Mouse (Mus musculus): ENCODE results near the gene Kcnk6.

Kcnk6 gene

DNA sequence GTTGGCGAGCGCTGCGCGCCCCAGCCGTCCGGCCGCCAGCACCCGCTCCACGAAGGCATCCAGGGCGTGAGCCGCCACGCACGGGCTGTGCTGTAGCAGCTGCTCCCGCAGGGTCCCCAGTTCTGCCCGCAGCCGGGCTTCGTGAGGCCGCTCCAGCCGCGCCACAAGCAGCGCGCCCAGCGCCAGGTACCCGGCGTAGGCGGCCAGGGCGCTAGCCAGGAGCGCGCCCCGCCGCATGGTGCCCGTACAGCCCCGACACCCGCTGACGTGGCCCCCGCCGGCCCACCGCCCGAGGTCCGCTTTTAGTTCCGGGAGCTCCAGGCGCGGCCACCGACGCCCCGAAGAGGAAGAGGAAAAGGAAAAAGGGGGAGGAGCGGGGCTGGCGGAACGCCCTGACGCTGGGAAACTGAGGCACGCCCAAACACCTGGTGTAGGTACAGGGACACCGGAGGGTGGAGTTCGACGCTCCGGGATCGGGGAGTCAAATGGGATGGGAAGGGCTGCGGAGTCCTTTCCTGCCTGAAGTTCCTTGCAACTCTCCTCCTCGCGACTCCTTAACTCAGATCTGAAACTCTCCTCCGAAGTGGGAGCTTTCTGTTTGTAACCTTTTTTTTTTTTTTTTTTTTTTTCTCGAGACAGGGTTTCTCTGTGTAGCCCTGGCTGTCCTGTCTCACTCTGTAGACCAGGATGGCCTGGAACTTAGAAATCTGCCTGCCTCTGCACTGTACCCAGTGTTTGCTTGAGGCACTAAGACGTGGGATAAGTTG lies at the start of gene Kcnk6:
Gene Kcnk6, minus strand, starts transcription at position 269 of the 767 bp plus-strand sequence.
- ATAC-seq (ENCODE audit: low TSS enrichment) = peak; percentile 34; the same call in 1 of the 2 replicates

GRCm38 (mm10) chr7:29281201-29282073 lies 49.1 kb upstream of the Kcnk6 start, which contains the start of gene Spint2:
Spint2 (minus strand) TSS chr7:29281912.
- ATAC-seq (ENCODE audit: low TSS enrichment) = peak; percentile 31; the same call in 1 of the 2 replicates

DNA sequence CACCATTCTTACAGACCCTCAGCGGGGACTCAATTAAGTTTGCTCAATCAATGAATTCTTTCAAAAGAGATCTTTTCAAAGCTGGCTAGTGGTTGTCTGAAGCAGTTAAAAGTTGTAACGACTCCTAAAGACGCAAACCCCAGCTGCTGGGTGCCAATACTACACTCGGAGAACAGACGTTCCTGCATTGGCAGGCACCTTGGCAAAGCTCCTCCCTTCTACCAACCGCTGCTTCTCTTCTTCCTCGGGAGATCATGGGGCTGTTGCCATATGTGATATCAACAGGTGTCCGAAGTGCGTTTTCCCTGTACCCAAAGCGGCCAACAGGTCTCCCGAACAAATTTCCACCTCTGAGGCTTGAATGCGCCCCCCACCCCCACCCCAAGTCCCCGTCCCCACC lies 48.5 kb upstream of the Kcnk6 start:
- no peak for ATAC-seq (ENCODE audit: low TSS enrichment)

GRCm38 (mm10) chr7:29279924-29280323 lies 47.6 kb upstream of the Kcnk6 start:
- ATAC-seq (ENCODE audit: low TSS enrichment) = no peak

DNA sequence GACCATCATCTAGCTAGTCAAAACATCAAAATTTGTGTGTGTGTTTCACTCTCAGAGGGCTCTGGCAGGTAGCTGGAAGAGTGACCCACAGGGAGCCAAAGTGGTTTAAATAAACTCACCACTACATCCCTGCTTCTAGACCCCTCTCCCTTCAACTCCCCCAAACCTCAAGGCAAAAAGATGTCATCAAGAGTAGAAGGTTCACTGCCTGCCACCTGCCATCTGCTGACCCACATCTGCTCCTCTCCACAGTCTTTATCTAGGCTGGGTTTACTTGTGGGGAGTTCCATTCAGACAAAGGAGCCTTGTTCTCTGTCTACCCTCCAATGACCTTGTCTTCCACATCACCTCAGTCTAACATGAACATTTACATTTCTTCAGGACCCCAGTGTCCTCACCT lies 46.9 kb upstream of the Kcnk6 start:
- ATAC-seq (ENCODE audit: low TSS enrichment) = no peak

DNA sequence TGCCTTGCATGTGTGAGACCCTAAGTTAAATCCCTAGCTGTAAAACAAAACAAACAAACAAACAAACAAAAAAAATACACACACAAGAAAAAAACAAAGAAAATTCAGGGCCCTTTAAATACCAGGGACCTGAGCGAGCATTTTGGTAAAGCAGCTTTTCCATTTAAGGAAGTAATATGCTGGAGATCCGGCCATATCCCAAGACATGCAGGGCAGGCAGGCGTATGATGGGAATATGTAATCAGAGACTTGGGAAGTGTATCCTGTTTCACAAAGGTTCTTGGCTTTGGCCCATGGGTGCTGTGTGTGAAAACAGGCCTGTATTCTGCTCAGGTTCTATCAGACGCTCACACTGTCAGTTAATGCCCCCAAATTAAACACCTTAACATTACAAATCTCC lies 45.2 kb upstream of the Kcnk6 start:
- ATAC-seq (ENCODE audit: low TSS enrichment) = no peak

DNA sequence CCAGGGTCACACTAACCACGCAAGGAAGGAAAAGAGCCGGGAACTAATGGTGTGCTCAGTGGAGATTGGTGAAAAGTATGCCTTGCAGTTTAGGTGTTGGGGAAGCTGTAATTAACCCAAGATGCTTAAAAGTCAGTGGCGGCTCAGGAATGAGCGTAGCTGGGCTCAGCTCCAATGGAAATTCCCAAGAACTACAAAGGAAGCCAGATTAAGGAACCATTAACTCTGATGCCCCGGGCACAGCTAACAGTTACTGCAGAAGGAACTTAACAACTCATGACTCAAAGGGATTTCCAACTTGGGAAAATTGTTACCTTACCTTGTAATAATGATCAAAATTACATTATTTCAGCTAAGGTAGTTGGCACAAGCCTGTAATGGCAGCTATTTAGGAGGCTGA lies 44.4 kb upstream of the Kcnk6 start:
- ATAC-seq (ENCODE audit: low TSS enrichment) = no peak

GRCm38 (mm10) chr7:29271687-29272465 lies 39.6 kb upstream of the Kcnk6 start:
- peak; percentile 81 for ATAC-seq (ENCODE audit: low TSS enrichment)

GRCm38 (mm10) chr7:29270445-29270844 lies 38.1 kb upstream of the Kcnk6 start:
- ATAC-seq (ENCODE audit: low TSS enrichment) = no peak

DNA sequence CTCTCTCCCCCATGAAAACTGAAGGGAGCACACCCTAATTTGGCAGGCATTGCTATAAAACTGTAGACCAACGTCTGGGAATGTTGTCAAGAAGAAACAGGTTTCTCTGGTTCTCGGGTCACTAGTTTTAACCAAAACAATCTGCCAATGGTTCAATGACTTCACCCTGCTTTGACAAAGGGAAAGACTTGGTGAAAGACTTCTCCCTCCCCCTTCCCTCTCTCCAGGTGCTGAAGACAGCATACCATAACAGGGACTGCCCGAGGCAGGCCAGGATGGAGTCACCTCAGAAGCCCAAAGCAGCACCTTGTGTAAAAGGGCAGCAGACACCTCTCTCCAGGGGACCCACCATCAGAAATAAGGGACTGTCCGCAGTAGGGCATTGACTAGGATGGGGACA lies 34.6 kb upstream of the Kcnk6 start:
- no peak for ATAC-seq (ENCODE audit: low TSS enrichment)

GRCm38 (mm10) chr7:29265636-29266035 lies 33.3 kb upstream of the Kcnk6 start:
- ATAC-seq (ENCODE audit: low TSS enrichment) = no peak

DNA sequence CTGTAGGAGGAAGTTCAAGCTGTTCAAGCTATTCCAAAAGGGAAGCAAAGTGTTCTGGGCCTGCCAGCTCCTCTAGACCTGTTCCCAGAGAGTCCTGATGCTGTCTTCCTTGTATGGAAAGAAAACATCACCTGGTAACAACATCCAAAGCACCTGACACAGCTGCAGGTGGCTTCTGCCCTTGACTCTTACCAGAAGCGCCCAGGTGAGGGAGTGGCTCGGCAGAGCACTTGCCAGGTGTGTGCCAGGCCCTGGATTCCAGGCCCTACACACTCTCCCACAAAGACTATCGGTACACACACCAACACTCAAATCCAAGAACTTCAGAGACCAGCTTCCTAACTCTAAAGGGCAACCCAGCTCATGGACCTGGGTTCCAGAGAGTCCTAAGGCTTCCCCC lies 31.5 kb upstream of the Kcnk6 start:
- ATAC-seq (ENCODE audit: low TSS enrichment) = no peak

DNA sequence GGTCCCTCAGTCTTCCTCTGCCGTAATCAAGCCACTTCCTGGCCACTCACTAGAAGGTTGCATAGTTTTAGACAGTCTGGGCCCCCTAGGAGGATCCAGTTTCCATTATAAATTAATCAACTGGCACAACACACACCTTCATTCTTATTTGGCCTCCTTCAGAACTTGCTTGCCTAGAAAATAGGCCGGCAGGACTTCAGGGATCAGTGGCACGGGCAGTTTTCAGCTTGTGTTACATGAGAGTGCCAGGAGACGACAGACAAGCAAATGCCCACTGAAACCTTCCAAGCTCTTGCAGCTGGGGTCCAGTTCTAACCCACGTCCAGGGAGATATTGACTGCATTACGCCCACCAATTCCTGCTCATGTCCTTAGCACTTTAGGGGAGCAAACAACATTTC lies 29.8 kb upstream of the Kcnk6 start:
- no peak for ATAC-seq (ENCODE audit: low TSS enrichment)

DNA sequence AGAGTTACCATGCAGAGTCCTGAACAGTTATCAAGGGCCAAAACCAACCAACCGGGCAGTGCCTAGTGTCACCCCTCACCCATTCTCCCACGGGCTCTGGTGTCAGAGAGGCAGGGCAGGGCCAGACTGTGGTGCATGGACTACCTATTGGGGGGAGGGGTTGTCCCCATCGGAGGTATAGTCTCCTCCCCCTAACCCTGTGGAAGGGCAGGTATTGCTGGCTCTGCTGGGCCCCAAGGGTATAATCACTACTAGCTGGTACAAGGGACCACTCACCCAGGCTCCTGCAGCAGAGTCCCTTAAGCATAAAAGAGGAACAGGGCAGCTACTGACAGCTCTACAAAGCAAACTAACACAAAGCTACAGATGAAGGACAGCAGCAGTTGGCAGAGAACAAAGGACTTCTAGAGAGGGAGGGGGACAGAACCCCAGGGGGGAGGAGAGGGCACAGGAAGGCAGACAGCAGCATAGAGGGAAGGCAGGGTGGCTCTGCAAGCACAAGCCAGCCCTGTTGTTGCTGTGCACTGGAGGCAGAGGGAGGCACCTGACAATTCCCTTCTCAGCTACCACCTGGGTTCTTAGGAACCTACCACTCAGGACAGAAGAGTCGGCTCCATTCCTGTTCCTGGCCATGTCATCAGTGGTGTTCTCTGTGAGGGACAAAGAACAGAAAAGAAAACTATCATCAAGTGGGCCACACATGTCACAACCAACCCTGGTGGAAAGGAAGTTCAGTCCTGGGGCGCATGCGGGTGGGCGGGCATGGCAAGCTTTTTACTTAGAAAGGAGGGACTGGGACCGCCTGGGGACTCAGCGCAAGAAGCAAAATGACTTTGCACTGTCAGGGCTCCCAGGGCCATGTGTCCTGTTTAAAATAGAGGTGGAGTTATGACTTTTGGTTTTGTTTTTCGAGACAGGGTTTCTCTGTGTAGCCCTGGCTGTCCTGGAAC lies 27.7 kb upstream of the Kcnk6 start:
- no peak for ATAC-seq (ENCODE audit: low TSS enrichment)

- ATAC-seq (ENCODE audit: low TSS enrichment) = no peak
Observed at GRCm38 (mm10) chr7:29257368-29257767, 25.1 kb upstream of the Kcnk6 start.

GRCm38 (mm10) chr7:29255875-29256274 lies 23.6 kb upstream of the Kcnk6 start:
- ATAC-seq (ENCODE audit: low TSS enrichment) = no peak

DNA sequence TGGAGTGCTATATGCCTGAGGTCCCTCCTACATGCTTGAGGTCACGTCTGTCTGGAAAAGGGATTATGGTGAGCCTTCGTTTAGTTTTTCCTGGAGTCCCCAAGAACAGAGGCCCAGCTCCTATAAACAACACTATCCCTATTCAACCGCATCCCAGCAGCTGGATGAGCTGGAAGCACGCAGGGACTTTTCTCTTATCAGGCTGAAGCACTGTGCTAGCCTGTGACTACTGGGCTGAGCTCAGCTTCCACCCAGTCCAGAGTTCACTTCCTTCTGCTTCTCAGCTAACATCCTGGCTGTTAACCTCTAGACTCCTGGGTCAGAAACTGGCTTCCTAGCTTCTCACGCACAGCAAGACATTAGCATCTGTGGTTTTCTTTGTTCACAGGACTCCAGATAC lies 21.5 kb upstream of the Kcnk6 start:
- ATAC-seq (ENCODE audit: low TSS enrichment) = no peak

GRCm38 (mm10) chr7:29251166-29251565 lies 18.9 kb upstream of the Kcnk6 start:
- no peak for ATAC-seq (ENCODE audit: low TSS enrichment)

GRCm38 (mm10) chr7:29248261-29248841 lies 16.0 kb upstream of the Kcnk6 start, which contains the start of gene 2200002D01Rik:
2200002D01Rik (minus strand) TSS chr7:29248466.
- ATAC-seq (ENCODE audit: low TSS enrichment) = no peak

GRCm38 (mm10) chr7:29247706-29248105 lies 15.4 kb upstream of the Kcnk6 start:
- no peak for ATAC-seq (ENCODE audit: low TSS enrichment)
